Mouse (Mus musculus) layer of hippocampus, adult 11-12 months (tissue): ENCODE results near the gene C2cd4b.

Source experiments
- DNase-seq: peaks from one replicate; pipeline ENCODE4 v3.0.0; 2022; ENCODE audit warnings: low spot score

The C2cd4b gene

DNA sequence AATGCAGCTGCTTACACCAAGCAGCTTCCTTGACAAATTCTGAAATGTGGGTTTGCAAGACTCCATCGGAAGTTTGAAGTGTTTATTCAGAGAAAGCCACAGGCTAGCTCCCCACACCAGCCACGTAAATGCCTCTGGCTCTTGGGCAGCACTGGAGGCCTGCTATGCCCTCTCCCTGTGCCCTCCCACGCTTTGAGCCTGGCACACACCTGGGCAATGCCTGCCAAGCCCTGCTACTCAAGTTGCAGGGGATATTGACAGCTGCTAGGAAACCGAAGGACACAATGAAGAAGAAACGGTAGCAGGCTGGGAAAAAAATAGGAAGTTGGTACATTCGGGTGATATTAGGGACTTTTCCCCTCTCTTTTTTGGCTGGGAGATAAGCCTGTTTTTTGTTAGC is 15.0 kb downstream of the C2cd4b start:
- DNase-seq: no peak

DNA sequence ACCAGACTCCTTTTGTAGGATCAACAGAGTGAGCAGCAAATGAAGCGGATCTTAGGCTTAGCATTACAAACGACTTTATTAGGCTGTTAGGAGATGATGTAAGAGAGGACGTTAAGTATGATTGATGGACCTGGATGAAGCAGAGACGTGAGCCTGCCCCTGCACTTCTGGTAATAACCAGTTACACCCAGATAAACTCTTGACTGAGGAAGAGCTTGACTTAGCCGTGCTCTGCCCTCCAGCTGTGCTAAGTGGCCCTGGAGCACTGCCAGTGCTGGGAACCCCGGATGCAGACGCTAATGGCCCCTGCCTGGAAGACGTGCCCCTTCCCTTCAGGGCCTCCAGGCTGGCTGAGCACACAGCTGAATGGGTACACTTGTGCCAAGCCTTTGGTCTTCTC is 19.3 kb downstream of the C2cd4b start:
- DNase-seq: no peak

DNA sequence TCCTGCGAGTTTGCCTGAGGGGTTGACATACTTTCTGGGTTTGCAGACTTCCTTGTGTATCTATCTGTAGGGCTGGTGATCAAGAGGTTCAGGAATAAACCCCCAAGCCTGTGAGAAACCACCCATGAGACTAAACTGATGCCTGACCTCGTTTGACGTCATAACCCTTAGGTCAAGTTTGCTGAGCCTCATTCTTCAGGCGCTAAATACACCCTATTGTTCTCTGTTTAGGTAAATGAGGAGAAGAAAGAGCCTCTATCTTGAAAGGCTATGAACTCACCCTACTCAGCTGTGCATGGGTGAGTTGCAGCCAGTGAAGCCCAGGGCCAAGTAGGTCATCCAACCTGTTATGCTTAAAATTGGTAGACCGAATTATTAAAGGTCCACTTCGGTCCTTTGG is 23.5 kb downstream of the C2cd4b start:
- DNase-seq: no peak

DNA sequence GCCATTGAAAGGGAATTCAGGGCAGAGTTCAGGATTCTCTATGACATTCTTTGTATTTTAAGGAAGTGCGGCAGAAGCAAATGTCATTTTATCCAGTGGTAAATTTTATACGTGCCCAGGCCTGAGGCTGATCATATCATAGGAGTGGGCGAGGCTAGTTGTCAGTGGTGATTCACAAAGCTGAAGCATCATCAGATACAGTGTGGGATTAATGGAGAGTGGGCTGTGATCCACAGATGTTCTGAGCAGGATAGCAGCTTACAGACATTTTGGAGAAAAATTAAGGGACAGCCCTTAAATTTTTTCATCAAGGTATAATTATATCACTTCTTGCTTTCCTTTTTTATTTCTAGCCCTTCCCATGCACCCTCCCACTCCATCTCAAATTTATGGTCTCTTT is 24.2 kb downstream of the C2cd4b start:
- DNase-seq: no peak

DNA sequence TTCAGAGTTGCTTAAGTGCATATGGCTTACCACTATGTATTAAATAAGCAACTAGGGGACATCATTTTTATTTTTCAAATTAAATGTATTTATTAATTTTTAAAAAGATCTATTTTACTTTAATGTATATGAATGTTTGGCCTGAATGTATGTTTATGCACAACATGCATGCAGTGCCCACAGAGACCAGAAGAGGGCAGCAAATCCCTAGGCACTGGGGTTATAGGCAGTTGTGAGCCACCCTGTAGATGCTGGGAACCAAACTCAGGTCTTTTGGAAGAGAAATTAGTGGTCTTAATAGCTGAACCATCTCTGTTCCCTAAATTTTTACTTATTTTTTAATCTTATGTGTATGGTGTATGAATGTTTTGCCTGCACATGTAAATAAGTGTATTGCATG is 24.7 kb downstream of the C2cd4b start:
- DNase-seq: no peak

DNA sequence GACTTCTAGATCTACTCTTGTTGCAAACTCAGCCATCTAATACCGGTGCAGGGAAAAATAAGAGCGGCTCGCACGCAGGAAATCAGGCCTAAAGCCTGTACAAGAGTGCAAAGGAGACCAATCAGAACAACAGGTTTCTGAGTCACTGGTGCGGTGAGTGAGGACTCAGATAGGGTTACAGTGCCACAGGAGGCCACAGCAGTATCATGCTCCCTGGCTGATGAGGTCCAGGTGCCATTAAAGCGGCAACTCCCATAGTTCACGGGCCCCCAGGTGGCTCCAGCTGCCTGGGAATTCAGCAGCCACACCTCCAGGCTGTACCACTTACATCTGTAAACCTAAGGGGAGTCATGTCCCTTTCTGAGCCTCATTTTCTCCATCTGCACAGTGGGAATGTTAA is 27.1 kb downstream of the C2cd4b start:
- no peak for DNase-seq

DNA sequence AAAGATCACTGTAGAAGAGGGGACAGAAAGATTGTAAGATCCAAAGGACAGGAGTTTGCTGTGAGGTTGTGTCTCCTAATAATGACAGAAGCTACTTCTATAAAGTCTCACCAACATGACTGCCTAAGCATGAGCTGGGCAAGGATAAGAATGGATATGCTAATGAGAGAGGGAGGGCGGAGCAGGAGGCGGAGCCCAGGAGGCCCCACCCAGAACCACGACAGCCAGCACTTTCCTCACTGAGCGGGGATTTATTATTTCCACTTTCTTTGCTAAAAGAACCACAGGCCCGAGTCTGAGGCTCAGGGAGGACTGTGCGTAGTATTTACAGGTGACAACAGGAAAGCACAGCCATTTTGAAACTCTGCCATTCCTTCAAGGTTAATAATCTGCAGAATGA is 28.4 kb downstream of the C2cd4b start:
- DNase-seq: no peak

DNA sequence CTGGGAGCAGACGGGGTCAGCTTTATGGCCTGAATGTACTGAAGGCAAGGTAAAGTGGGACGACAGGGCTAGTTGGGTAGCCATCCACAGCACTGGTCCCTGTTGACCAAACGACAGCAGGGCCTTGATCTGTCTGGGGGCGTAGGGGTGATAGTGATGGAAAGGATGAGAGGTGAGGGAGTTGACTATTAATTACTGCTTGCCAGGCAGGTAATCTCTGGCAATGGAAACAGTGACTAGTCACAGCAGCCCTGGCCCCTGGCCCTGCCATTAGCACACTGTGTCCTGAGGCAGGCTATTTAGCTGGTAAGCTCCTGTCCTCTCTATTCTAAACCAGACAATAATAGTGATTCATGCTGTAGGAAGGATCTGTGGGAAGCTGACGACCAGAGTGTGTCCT is 33.2 kb downstream of the C2cd4b start:
- DNase-seq: no peak

DNA sequence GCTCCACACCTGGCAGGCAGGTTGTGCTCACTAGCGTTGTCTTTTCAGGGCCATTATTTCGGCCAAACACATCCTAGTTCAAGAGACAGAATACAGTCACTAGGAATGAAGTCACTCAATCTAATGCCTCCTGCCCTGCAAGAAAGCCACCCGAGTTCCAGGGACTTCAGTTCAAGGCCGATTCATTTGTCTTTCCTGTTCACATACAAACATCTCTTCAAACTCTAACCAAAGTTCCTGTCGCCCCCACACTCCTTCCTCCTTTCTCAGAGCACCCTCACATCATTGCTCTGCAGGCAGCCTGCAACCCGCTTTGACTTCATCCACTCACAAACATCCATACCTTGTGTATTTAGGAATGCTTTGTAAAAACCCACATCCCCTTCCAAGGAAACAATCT is 34.3 kb downstream of the C2cd4b start:
- DNase-seq: no peak

DNA sequence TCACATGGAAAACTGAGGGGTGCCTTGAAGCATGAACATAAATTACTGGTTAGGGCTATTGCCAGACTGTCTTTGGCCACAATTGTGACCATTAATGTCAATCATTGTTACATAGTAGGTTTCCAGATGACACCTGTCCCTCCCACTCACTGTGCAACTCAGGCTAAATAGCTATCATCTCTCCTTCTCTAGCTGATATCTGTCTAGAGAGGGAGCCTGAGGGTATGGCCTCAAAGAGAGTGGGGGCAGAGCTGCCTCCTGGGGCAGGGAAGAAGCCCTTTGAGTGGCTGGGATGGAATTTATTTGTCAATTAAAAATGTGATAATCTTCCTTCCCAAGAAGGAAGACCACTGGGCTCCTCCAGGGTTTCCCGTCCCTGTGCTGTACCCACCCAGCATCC is 35.0 kb downstream of the C2cd4b start:
- no peak for DNase-seq

DNA sequence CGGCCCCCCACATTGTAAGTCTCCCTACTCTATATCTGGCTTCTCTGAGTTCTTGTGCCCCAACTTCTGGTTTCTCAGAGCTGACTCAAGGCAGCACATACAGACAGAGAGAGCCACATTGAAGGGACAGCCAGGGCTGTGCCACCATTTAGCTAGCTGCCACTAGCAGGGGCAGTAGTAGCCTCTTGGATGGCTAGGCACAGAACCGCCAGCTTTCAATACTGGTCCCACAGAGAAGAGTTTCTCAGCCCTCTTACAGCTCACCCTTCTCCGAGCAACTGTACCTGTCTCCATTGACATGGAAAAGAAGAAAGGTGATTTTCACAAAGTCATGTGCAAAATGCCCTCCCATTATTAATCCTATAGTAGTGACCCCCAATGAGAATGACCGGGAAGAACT is 35.4 kb downstream of the C2cd4b start:
- DNase-seq: no peak

DNA sequence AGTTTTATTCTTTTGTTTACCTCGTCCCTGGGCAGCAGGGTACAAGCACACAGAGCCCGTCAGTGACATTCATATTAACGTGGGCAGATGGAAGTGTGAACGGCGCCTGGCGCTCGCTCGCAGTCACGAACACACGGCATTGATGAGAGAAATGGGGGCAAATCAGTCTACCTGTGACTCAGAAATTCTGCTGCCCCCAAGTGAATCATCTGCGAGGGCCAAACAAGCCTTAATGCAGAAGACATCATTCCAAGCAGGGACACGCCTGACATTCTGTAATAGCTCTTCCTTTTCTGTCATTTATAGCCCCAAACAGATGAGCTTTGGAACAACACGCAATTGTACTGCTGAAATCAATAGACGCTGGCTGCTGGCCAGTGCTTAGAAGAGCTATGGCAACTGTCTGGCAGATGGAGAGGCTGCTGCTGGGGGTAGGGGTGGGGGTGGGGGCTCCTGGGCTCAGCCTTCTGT is 36.0 kb downstream of the C2cd4b start:
- DNase-seq: peak; percentile 82

DNA sequence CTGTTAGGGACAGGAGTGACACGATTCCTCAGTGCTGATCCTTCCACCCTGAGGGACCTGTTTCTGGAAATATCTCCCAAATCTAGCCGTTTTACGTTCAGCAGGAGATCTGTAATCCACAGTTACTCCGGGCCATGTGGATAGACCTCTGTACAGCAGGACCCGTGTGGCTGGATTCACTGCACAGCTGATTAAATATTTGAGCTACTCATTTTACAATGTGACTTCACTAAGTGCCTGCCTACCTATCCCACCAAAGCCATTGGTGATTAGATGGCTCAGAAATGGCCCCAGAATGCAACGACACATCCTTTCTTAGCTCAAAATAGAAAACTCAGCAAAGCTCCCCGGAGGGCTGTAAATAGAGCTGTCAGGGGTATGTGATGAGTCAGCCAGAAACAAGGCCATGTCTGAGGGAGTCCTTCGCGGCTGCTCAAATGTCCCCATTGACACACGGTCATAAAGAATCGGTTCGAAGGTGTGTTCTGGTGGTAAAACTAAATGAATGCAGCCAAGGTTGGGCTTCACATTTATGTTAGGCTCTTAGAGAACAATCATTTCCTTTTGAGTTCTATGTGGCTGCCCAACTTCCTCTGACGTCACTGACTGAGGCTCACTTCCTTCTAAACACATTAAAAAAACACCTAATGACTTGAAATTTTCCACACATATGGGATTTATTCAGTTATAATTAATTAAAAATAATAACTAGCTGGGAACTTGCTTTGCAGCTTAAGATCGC is 40.0 kb downstream of the C2cd4b start:
- no peak for DNase-seq

DNA sequence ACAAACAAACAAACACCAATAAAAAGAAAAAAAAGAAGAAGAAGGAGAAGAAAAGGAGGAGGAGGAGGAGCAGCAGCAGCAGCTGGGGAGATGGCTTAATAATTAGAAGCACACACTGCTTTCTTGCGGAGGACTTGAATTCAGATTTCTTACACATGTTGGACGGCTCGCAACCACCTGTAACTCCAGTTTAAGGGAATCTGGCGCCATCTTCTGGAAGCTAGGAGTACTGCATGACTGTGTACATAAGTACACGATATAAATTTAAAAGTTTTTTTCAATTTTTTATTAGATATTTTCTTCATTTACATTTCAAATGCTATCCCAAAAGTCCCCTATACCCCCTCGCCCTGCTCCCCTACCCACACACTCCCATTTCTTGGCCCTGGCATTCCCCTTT is 43.0 kb downstream of the C2cd4b start:
- peak; percentile 73 for DNase-seq

DNA sequence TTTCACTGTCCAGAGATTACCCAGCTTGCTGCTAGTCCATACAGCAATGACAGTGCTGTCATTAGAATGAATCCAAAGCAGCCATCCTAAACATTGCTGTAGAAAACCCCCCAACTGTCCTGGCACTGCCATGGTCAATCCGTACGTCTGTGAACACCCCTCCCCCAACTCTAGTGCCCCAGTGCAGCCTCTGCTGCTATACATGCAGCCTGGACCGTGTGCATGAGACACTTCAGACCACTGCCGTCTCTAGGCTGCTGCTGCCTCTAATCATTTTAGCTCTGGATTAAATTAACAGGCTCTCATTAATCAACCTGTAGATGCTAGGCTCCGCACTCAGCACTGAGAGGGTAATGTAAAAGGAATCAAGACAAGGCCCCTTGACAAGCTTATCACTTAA is 47.8 kb downstream of the C2cd4b start:
- DNase-seq: no peak

DNA sequence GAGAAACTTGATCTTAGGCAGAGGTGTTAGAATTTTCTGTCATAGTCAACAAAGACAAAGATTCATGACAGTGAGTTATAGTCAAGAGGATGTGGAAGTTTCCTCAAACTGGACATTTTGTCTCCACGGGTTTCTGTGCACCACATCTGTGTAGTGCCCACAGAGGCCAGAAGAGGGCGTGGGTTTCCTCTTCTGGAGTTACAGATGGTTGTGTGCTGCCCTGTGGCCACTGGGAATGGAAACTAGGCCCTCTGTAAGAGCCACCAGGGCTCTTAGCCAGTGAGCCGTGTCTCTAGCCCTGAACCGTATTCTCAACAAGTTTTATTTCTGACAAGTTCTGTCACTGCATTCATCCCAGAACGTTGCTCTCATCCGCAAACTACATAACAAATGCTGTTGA is 51.3 kb downstream of the C2cd4b start:
- DNase-seq: no peak
